Mouse (Mus musculus) embryonic facial prominence, embryonic 11.5 days (tissue): ENCODE data around the gene Dstn. TPM values are rescaled to one million over a fixed set of nuclear protein-coding genes. Genes with fewer than 3 reads are reported as not detected.

Source experiments
- ATAC-seq: fragments of 200-750 bp; cut with Nextera tagmentation; replicated peaks from 2 replicates; pipeline ENCODE4 v1.8.0; 2017; ENCODE audit warnings: low read depth; ENCODE audit not compliant: insufficient number of reproducible peaks, low FRiP score, low TSS enrichment
- DNase-seq: peaks from one replicate; pipeline ENCODE4 v3.0.0-alpha.2; 2015; ENCODE audit warnings: low spot score
- H3K27ac ChIP-seq: fragments of 300-500 bp; sonication (generic); replicated peaks from 2 replicates; pipeline ENCODE4 v1.5.1; 2014; ENCODE audit warnings: mild to moderate bottlenecking, low read depth, low read length, control low read depth
- H3K27me3 ChIP-seq: fragments of 300-500 bp; sonication (generic); 2 replicates; pipeline ENCODE4 v1.6.1; 2014; ENCODE audit warnings: mild to moderate bottlenecking, low read length, moderate library complexity, mixed read lengths; ENCODE audit not compliant: control insufficient read depth, insufficient read depth
- H3K36me3 ChIP-seq: fragments of 300-500 bp; sonication (generic); replicated peaks from 2 replicates; pipeline ENCODE4 v1.6.1; 2014; ENCODE audit warnings: low read depth, mild to moderate bottlenecking, low read length, moderate library complexity, mixed read lengths; ENCODE audit not compliant: control insufficient read depth, insufficient read depth
- H3K4me1 ChIP-seq: fragments of 300-500 bp; sonication (generic); 2 replicates; pipeline ENCODE4 v1.6.1; 2014; ENCODE audit warnings: low read length, mixed read lengths; ENCODE audit not compliant: control insufficient read depth, insufficient read depth
- H3K4me2 ChIP-seq: fragments of 300-500 bp; sonication (generic); 2 replicates; pipeline ENCODE4 v1.6.1; 2014; ENCODE audit warnings: low read depth, mild to moderate bottlenecking, control low read depth, low read length, moderate library complexity
- H3K4me3 ChIP-seq: fragments of 300-500 bp; sonication (generic); 2 replicates; pipeline ENCODE4 v1.5.1; 2014; ENCODE audit warnings: low read depth, low read length, control low read depth
- H3K9ac ChIP-seq: fragments of 300-500 bp; sonication (generic); replicated peaks from 2 replicates; pipeline ENCODE4 v1.6.1; 2014; ENCODE audit warnings: mild to moderate bottlenecking, control low read depth, low read length
- H3K9me3 ChIP-seq: fragments of 300-500 bp; sonication (generic); replicated peaks from 2 replicates; pipeline ENCODE4 v1.6.1; 2016; ENCODE audit warnings: mild to moderate bottlenecking, low read length, inconsistent platforms, mixed read lengths; ENCODE audit not compliant: control insufficient read depth
- WGBS: fragments of 180-500 bp; shearing (Covaris S2); extraction: QIAGEN DNeasy Blood & Tissue Kit; methylation state at CpG from one replicate; pipeline ENCODE4 v1.1.7; 2014; 5-methylcytosine and 5-hydroxymethylcytosine counted together
- polyA plus RNA-seq: library from polyadenylated mRNA; unstranded; fragments of >200 nt; fragmentation: Nextera tagmentation; extraction: Ambion mirVana; gene quantifications from 2 replicates; pipeline ENCODE4 v1.2.1, GENCODE M21; 2014

Dstn gene
- polyA plus RNA-seq, 1 experiment from 2014 or later, result 462 TPM

- WGBS, result 82% methylated on average over 10 of the region's 10 CpGs
- no peak for DNase-seq
These were observed 32.4 kb upstream of the Dstn start for GRCm38 (mm10) chr2:143882606-143883288.

GRCm38 (mm10) chr2:143889131-143889859 is 25.8 kb upstream of the Dstn start:
- Histone ChIP-seq H3K9ac (no peak overlapping the region), H3K36me3 (no peaks in the 10 kb centered on the region), H3K4me3 (no peak overlapping the region), H3K9me3 (no peaks in the 10 kb centered on the region), H3K4me2 (no peak overlapping the region), H3K27me3 (no peaks in the 10 kb centered on the region), H3K4me1 (no peaks in the 10 kb centered on the region), H3K27ac (no peak overlapping the region; the same call in 1 of the 2 replicates)
- ATAC-seq, result no peak
- DNase-seq, result no peak
- WGBS, result 79% methylated on average over 15 of the region's 15 CpGs

More at GRCm38 (mm10) chr2:143882606-143883288, 32.4 kb upstream of the Dstn start:
- Histone ChIP-seq H3K36me3 (no peaks in the 10 kb centered on the region), H3K9ac (no peak overlapping the region), H3K27ac (no peak overlapping the region), H3K4me2 (no peak overlapping the region), H3K27me3 (no peaks in the 10 kb centered on the region), H3K4me3 (no peak overlapping the region), H3K9me3 (no peaks in the 10 kb centered on the region), H3K4me1 (no peaks in the 10 kb centered on the region)
- no peak for ATAC-seq

GRCm38 (mm10) chr2:143889860-143890433 is 25.2 kb upstream of the Dstn start:
- no peak overlapping the region; the same call in 1 of the 2 replicates for H3K27ac ChIP-seq
- no peak overlapping the region for H3K4me2 ChIP-seq
- no peak overlapping the region for H3K4me3 ChIP-seq
- no peaks in the 10 kb centered on the region for H3K4me1 ChIP-seq
- DNase-seq (peak; percentile 75), ATAC-seq (no peak)
- 49% methylated on average over 12 of the region's 12 CpGs for WGBS
- no peak overlapping the region for H3K9ac ChIP-seq
- no peaks in the 10 kb centered on the region for H3K27me3 ChIP-seq
- no peaks in the 10 kb centered on the region for H3K9me3 ChIP-seq
- H3K36me3 ChIP-seq, result no peaks in the 10 kb centered on the region

- WGBS, result 88% methylated on average over 10 of the region's 10 CpGs
These were observed 23.6 kb upstream of the Dstn start for GRCm38 (mm10) chr2:143891302-143892048.

DNA sequence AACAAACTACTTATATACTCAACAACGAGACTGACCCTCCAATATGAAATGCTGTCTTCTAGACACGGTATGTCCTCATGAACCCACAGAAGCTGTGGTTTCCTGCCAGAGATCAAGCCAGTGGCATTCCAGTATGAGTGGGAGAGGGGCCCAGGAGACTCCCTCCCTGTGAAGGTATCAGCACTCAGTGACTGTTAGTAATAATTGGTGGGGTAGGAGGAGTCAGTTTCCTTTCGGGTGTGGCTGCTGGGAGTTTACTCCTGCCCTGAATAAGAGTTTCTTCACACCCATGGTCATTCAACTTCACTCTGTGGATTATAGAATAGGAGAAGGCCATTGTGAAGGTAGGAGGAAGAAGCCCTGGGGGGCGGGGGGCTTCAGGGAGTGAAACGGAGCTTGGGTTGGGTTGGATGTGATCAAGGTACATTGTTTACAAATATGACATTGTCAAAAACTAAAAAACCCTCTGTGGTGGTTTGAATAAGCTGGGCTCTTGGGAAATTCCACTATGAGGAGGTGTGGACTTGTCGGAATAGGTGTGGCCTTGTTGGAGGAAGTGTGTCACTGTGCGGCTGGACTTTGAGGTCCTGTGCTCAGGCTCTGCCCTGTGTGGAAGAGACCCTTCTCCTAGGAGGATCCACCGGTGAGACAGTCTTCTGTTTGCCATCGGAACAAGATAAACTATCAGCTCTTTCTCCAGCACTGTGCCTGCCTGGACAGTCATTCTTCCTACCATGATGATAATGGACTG is 15.5 kb upstream of the Dstn start:
- Histone ChIP-seq H3K9ac (no peak overlapping the region), H3K4me3 (no peak overlapping the region), H3K4me2 (no peak overlapping the region), H3K9me3 (no peaks in the 10 kb centered on the region), H3K27me3 (no peaks in the 10 kb centered on the region), H3K4me1 (no peaks in the 10 kb centered on the region), H3K27ac (no peak overlapping the region), H3K36me3 (no peaks in the 10 kb centered on the region)
- DNase-seq (no peak), ATAC-seq (no peak)
- WGBS, result 86% methylated on average over 9 of the region's 9 CpGs

More at GRCm38 (mm10) chr2:143891302-143892048, 23.6 kb upstream of the Dstn start:
- DNase-seq, result no peak
- H3K4me2 ChIP-seq, result no peak overlapping the region
- H3K27ac ChIP-seq, result no peak overlapping the region
- H3K27me3 ChIP-seq, result no peaks in the 10 kb centered on the region
- no peak overlapping the region for H3K4me3 ChIP-seq
- no peak for ATAC-seq
- H3K36me3 ChIP-seq, result no peaks in the 10 kb centered on the region
- H3K9me3 ChIP-seq, result no peaks in the 10 kb centered on the region
- H3K4me1 ChIP-seq, result no peaks in the 10 kb centered on the region
- no peak overlapping the region for H3K9ac ChIP-seq

DNA sequence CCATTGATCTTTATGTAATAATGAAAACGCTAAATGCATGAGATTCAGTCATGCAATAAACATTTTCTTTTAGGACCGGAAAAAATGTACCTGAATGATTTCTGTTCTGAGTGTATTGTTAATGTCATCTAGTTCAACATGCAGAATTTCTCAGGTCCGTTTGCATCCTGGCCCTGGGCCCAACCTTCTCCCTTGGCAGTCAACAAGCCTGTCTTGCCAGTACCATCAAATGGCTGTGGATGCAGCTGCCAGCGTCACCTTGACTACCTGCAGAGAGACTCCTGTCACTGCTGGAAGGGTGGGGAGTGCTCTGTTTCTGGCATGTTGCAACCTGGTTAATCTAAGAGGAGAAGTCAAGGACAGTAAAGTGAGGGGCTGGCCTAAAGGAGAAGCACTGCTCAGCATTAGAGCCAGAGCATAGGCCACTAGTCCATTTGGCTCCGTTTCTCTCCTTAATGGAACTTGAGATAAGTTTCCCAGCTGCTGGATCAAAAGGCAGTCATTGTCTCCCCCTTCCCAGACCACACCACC is 14.2 kb upstream of the Dstn start:
- Histone ChIP-seq H3K9ac (no peak overlapping the region), H3K4me1 (no peaks in the 10 kb centered on the region), H3K27ac (no peak overlapping the region), H3K4me2 (no peak overlapping the region), H3K9me3 (no peaks in the 10 kb centered on the region), H3K27me3 (no peaks in the 10 kb centered on the region), H3K36me3 (no peaks in the 10 kb centered on the region), H3K4me3 (no peak overlapping the region)
- DNase-seq (no peak), ATAC-seq (no peak)
- 73% methylated on average over 5 of the region's 5 CpGs for WGBS

GRCm38 (mm10) chr2:143903376-143904045 is 11.6 kb upstream of the Dstn start:
- H3K4me3 ChIP-seq, result no peak overlapping the region
- WGBS, result 79% methylated on average over 9 of the region's 9 CpGs
- no peak for DNase-seq
- no peaks in the 10 kb centered on the region for H3K9me3 ChIP-seq
- H3K4me1 ChIP-seq, result no peaks in the 10 kb centered on the region
- ATAC-seq, result no peak
- H3K4me2 ChIP-seq, result no peak overlapping the region
- no peaks in the 10 kb centered on the region for H3K36me3 ChIP-seq
- H3K9ac ChIP-seq, result no peak overlapping the region
- no peaks in the 10 kb centered on the region for H3K27me3 ChIP-seq
- H3K27ac ChIP-seq, result no peak overlapping the region
